In genomic region chr4:103006943-103007418, GRCm38 (mm10) we compare ENCODE assay signal across 10 mouse cellular contexts. TPM values are rescaled to one million over a fixed set of nuclear protein-coding genes. Genes with fewer than 3 reads are reported as not detected.
DNase-seq lines count a peak whose midpoint lies in the region; ATAC-seq and TF ChIP-seq lines count a peak whose summit lies in the region.
"Had no signal": no experiment of that assay in that cellular context is flagged by ENCODE, and none has a peak within 500 bp of the region (broad histone marks: within the 10 kb centered on the region; RNA-seq: fewer than 3 reads in every experiment).

No protein-coding gene starts in this region.

- peak; percentile 33 for DNase-seq in left cerebral cortex, postnatal 4 days
- no peak for DNase-seq in left cerebral cortex, adult 18-20 months (ENCODE audit: low spot score in 2 of 2)
- DNase-seq in Patski (ENCODE audit: low read depth, low spot score): peak; percentile 71
- DNase-seq in lung, adult 2 months: no peak
- no peak for DNase-seq in spleen, postnatal 4 days (ENCODE audit: low spot score in 2 of 2)

- H3K4me3 ChIP-seq in forebrain, embryonic 13.5 days: no peak overlapping the region
- no peak overlapping the region for H3K4me3 ChIP-seq in midbrain, embryonic 12.5 days
- no peak overlapping the region for H3K4me3 ChIP-seq in lung, adult 2 months (replicated peaks; ENCODE audit: extremely low read depth, low read depth, low read length)
- H3K4me3 ChIP-seq: lung, embryonic 15.5 days had no signal

- TF ChIP-seq POLR2A in lung, adult 2 months (IDR thresholded peaks at IDR 0.05; ENCODE audit: borderline replicate concordance, extremely low read depth, low read depth, low read length): no peak

- ATAC-seq in Patski: peak; percentile 65
- ATAC-seq in forebrain, embryonic 13.5 days: peak; percentile 57; the same call in 1 of the 2 replicates
- peak; percentile 41; the same call in 1 of the 2 replicates for ATAC-seq in midbrain, embryonic 12.5 days (ENCODE audit: low FRiP score, low read depth)
- no peak for ATAC-seq in monocyte, adult 5-6 weeks (replicated peaks; ENCODE audit: insufficient number of reproducible peaks, low FRiP score, low TSS enrichment, poor library complexity, severe bottlenecking)

- peak overlapping the region; percentile 12 for H3K27ac ChIP-seq in forebrain, embryonic 13.5 days
- peak overlapping the region; percentile 67 for H3K27ac ChIP-seq in midbrain, embryonic 12.5 days (replicated peaks)
- H3K27ac ChIP-seq: lung, embryonic 15.5 days had no signal

- no peak overlapping the region for H3K4me2 ChIP-seq in forebrain, embryonic 13.5 days
- H3K4me2 ChIP-seq in midbrain, embryonic 12.5 days (replicated peaks): peak overlapping the region; percentile 19; the same call in 1 of the 2 replicates
- H3K4me2 ChIP-seq: lung, embryonic 15.5 days had no signal

- CTCF ChIA-PET in Patski (lab: Charles Lee): interaction anchor here (1.9 kb wide), 1 partner anchor 20 kb away, joined by 7 read pairs; no protein-coding TSS in a partner anchor

- H3K27me3 ChIP-seq in Patski: peaks cover 11% of the 10 kb centered on the region
- no peaks in the 10 kb centered on the region for H3K27me3 ChIP-seq in forebrain, embryonic 13.5 days
- H3K27me3 ChIP-seq in midbrain, embryonic 12.5 days: no peaks in the 10 kb centered on the region
- H3K27me3 ChIP-seq: lung, embryonic 15.5 days had no signal

- 19% methylated on average over 4 of the region's 4 CpGs for WGBS in forebrain, embryonic 13.5 days
- WGBS in midbrain, embryonic 12.5 days: 12% methylated on average over 3 of the region's 4 CpGs
- WGBS in lung, adult 2 months: 25% methylated on average over 4 of the region's 4 CpGs

- H3K4me1 ChIP-seq in forebrain, embryonic 13.5 days: peaks cover 18% of the 10 kb centered on the region
- peaks cover 18% of the 10 kb centered on the region for H3K4me1 ChIP-seq in midbrain, embryonic 12.5 days
- H3K4me1 ChIP-seq in lung, adult 2 months (ENCODE audit: control insufficient read depth, insufficient read depth, low read length): no peaks in the 10 kb centered on the region

- in situ Hi-C loops in Patski (cut with MboI; ENCODE audit: low pct_unique_long_range_greater_than_20kb): no loop called here

- intact Hi-C loops in left cerebral cortex, postnatal 4 days (cut with DNase I): no loop called here

- no peaks in the 10 kb centered on the region for H3K9me3 ChIP-seq in forebrain, embryonic 13.5 days (replicated peaks)
- no peaks in the 10 kb centered on the region for H3K9me3 ChIP-seq in midbrain, embryonic 12.5 days
- H3K9me3 ChIP-seq: lung, embryonic 15.5 days had no signal

- POLR2A ChIA-PET in Patski (lab: Charles Lee): interaction anchor here (0.7 kb wide), 1 partner anchor 979 kb away, joined by 3 read pairs; no protein-coding TSS in a partner anchor

- no peak for TF ChIP-seq CTCF in Patski (IDR thresholded peaks at IDR 0.05)
- TF ChIP-seq CTCF in lung, adult 2 months (IDR thresholded peaks at IDR 0.05; ENCODE audit: insufficient read depth, low read length): no peak

- H3K9ac ChIP-seq in forebrain, embryonic 13.5 days: no peak overlapping the region
- no peak overlapping the region for H3K9ac ChIP-seq in midbrain, embryonic 12.5 days (replicated peaks)
- H3K9ac ChIP-seq: lung, embryonic 15.5 days had no signal

- no peaks in the 10 kb centered on the region for H3K36me3 ChIP-seq in forebrain, embryonic 13.5 days (ENCODE audit: poor library complexity, severe bottlenecking)
- no peaks in the 10 kb centered on the region for H3K36me3 ChIP-seq in midbrain, embryonic 12.5 days
- H3K36me3 ChIP-seq: lung, embryonic 15.5 days had no signal

RNA-seq across cellular contexts. Expression of gene Insl5, which starts 19.7 kb away (rescaled TPM):
- not detected for total RNA-seq in left cerebral cortex, postnatal 4 days (2021)
- total RNA-seq in left cerebral cortex, adult 18-20 months (2021): 1 to 10 TPM in 1 of 2 experiments, not detected in 1; 1.2 TPM
- not detected for polyA plus RNA-seq in Patski (2021)
- 0.43 TPM in 1 of 2 replicates, not detected in the other for polyA plus RNA-seq in forebrain, embryonic 13.5 days (2015; fragmentation: Nextera tagmentation; extraction: Ambion mirVana)
- polyA plus RNA-seq in midbrain, embryonic 12.5 days (2016; fragmentation: Nextera tagmentation; extraction: Ambion mirVana): not detected in 2 replicates
- total RNA-seq in monocyte, adult 5-6 weeks (2017): not detected in 3 replicates
- polyA plus RNA-seq in lung, adult 2 months (2012; rRNA removed): 0.57 TPM in 1 of 2 replicates, not detected in the other
- total RNA-seq: hematopoietic stem cell, adult 5-6 weeks had no signal

RNA-seq across cellular contexts. Expression of gene Tctex1d1, which starts 28.6 kb away (rescaled TPM):
- 1 to 10 TPM; 1.0 to 1.4 TPM for total RNA-seq in left cerebral cortex, postnatal 4 days (2021)
- under 1 TPM in 1 of 2 experiments, not detected in 1; 0.42 TPM for total RNA-seq in left cerebral cortex, adult 18-20 months (2021)
- polyA plus RNA-seq in Patski (2021): not detected
- polyA plus RNA-seq in forebrain, embryonic 13.5 days (2015; fragmentation: Nextera tagmentation; extraction: Ambion mirVana): 0.56 and 1.9 TPM in 2 replicates
- polyA plus RNA-seq in midbrain, embryonic 12.5 days (2016; fragmentation: Nextera tagmentation; extraction: Ambion mirVana): not detected in 2 replicates
- 0.58 TPM in 1 of 3 replicates, not detected in the others for total RNA-seq in monocyte, adult 5-6 weeks (2017)
- not detected in 2 replicates for polyA plus RNA-seq in lung, adult 2 months (2012; rRNA removed)
- total RNA-seq: hematopoietic stem cell, adult 5-6 weeks had no signal

Comparison
In these comparisons a context has a peak if more than half of its experiments do, and no peak if none do; other contexts are left out.
1. DNase-seq: peak in left cerebral cortex, postnatal 4 days (single experiment) and Patski (single experiment); none in left cerebral cortex, adult 18-20 months (0 of 2), lung, adult 2 months (single experiment) and spleen, postnatal 4 days (0 of 2).